Mouse (Mus musculus) heart, embryonic 11.5 days (tissue): ENCODE data around the gene Sh3bgr. TPM values are rescaled to one million over a fixed set of nuclear protein-coding genes. Genes with fewer than 3 reads are reported as not detected.

Source experiments
- ATAC-seq: fragments of 200-750 bp; cut with Nextera tagmentation; replicated peaks from 2 replicates; pipeline ENCODE4 v1.8.0; 2017; ENCODE audit warnings: moderate library complexity; ENCODE audit not compliant: insufficient number of reproducible peaks, low FRiP score, low TSS enrichment
- H3K27ac ChIP-seq: fragments of 300-500 bp; sonication (generic); 2 replicates; pipeline ENCODE4 v1.5.1; 2014; ENCODE audit warnings: mild to moderate bottlenecking, low read depth, low read length
- H3K27me3 ChIP-seq: fragments of 300-500 bp; sonication (generic); 2 replicates; pipeline ENCODE4 v1.6.1; 2014; ENCODE audit warnings: mild to moderate bottlenecking, low read length, mixed read lengths; ENCODE audit not compliant: control insufficient read depth, insufficient read depth
- H3K36me3 ChIP-seq: fragments of 300-500 bp; sonication (generic); 2 replicates; pipeline ENCODE4 v1.6.1; 2014; ENCODE audit warnings: mild to moderate bottlenecking, low read length, moderate library complexity, mixed read lengths; ENCODE audit not compliant: control insufficient read depth, insufficient read depth
- H3K4me1 ChIP-seq: fragments of 300-500 bp; sonication (generic); 2 replicates; pipeline ENCODE4 v1.6.1; 2014; ENCODE audit warnings: low read length; ENCODE audit not compliant: control insufficient read depth, insufficient read depth
- H3K4me2 ChIP-seq: fragments of 300-500 bp; sonication (generic); 2 replicates; pipeline ENCODE4 v1.6.1; 2014; ENCODE audit warnings: mild to moderate bottlenecking, moderate library complexity
- H3K4me3 ChIP-seq: fragments of 300-500 bp; sonication (generic); 2 replicates; pipeline ENCODE4 v1.5.1; 2014; ENCODE audit warnings: low read depth, low read length
- H3K9ac ChIP-seq: fragments of 300-500 bp; sonication (generic); 2 replicates; pipeline ENCODE4 v1.6.1; 2014; ENCODE audit warnings: mild to moderate bottlenecking, low read depth, low read length, moderate library complexity
- H3K9me3 ChIP-seq: fragments of 300-500 bp; sonication (generic); replicated peaks from 2 replicates; pipeline ENCODE4 v1.6.1; 2016; ENCODE audit warnings: low read length; ENCODE audit not compliant: control insufficient read depth
- WGBS: fragments of 180-500 bp; shearing (Covaris S2); extraction: QIAGEN DNeasy Blood & Tissue Kit; methylation state at CpG from one replicate; pipeline ENCODE4 v1.1.7; 2014; ENCODE audit not compliant: insufficient replicate concordance; 5-methylcytosine and 5-hydroxymethylcytosine counted together
- polyA plus RNA-seq: library from polyadenylated mRNA; unstranded; fragments of >200 nt; fragmentation: Nextera tagmentation; extraction: Ambion mirVana; gene quantifications from 2 replicates; pipeline ENCODE4 v1.2.1, GENCODE M21; 2014

The Sh3bgr gene
- polyA plus RNA-seq, 1 experiment from 2014 or later, result 664 TPM

- H3K27me3 ChIP-seq, result no peaks in the 10 kb centered on the region
- H3K9ac ChIP-seq, result peak overlapping the region; percentile 91
- H3K4me1 ChIP-seq, result peaks cover 7% of the 10 kb centered on the region; the same call in 1 of the 2 replicates
- ATAC-seq, result no peak
- H3K36me3 ChIP-seq, result no peaks in the 10 kb centered on the region
- H3K4me3 ChIP-seq, result peak overlapping the region; percentile 60
- no peaks in the 10 kb centered on the region for H3K9me3 ChIP-seq
- H3K27ac ChIP-seq, result peak overlapping the region; percentile 88
- WGBS, result 82% methylated on average over 20 of the region's 20 CpGs
- H3K4me2 ChIP-seq, result peak overlapping the region; percentile 96
Observed at GRCm38 (mm10) chr16:96159794-96160346, 40.4 kb upstream of the Sh3bgr start.

GRCm38 (mm10) chr16:96160927-96161326 is 39.3 kb upstream of the Sh3bgr start:
- Histone ChIP-seq H3K9ac (no peak overlapping the region), H3K9me3 (no peaks in the 10 kb centered on the region), H3K4me3 (no peak overlapping the region), H3K27me3 (no peaks in the 10 kb centered on the region), H3K36me3 (no peaks in the 10 kb centered on the region), H3K4me2 (no peak overlapping the region), H3K4me1 (peaks cover 7% of the 10 kb centered on the region; the same call in 1 of the 2 replicates), H3K27ac (no peak overlapping the region)
- no peak for ATAC-seq
- 81% methylated on average over 1 of the region's 1 CpGs for WGBS

- ATAC-seq, result no peak
- WGBS, result 84% methylated on average over 4 of the region's 4 CpGs
Observed at GRCm38 (mm10) chr16:96161336-96161735, 38.9 kb upstream of the Sh3bgr start.

GRCm38 (mm10) chr16:96165723-96166264 is 34.5 kb upstream of the Sh3bgr start:
- H3K9ac ChIP-seq, result no peak overlapping the region
- no peaks in the 10 kb centered on the region for H3K36me3 ChIP-seq
- 51% methylated on average over 4 of the region's 4 CpGs for WGBS
- H3K4me1 ChIP-seq, result no peaks in the 10 kb centered on the region
- H3K27me3 ChIP-seq, result no peaks in the 10 kb centered on the region
- no peak overlapping the region for H3K27ac ChIP-seq
- no peak overlapping the region for H3K4me2 ChIP-seq
- H3K4me3 ChIP-seq, result no peak overlapping the region
- no peaks in the 10 kb centered on the region for H3K9me3 ChIP-seq
- no peak for ATAC-seq

More at GRCm38 (mm10) chr16:96161336-96161735, 38.9 kb upstream of the Sh3bgr start:
- Histone ChIP-seq H3K9ac (no peak overlapping the region), H3K27ac (no peak overlapping the region), H3K9me3 (no peaks in the 10 kb centered on the region), H3K4me2 (no peak overlapping the region), H3K27me3 (no peaks in the 10 kb centered on the region), H3K4me3 (no peak overlapping the region), H3K36me3 (no peaks in the 10 kb centered on the region), H3K4me1 (peaks cover 7% of the 10 kb centered on the region; the same call in 1 of the 2 replicates)

GRCm38 (mm10) chr16:96168837-96169236 is 31.4 kb upstream of the Sh3bgr start:
- Histone ChIP-seq H3K9ac (no peak overlapping the region), H3K4me3 (no peak overlapping the region), H3K27me3 (no peaks in the 10 kb centered on the region), H3K36me3 (no peaks in the 10 kb centered on the region), H3K9me3 (no peaks in the 10 kb centered on the region), H3K4me2 (no peak overlapping the region), H3K4me1 (no peaks in the 10 kb centered on the region), H3K27ac (no peak overlapping the region)
- 79% methylated on average over 4 of the region's 4 CpGs for WGBS
- ATAC-seq, result no peak

- Histone ChIP-seq H3K4me3 (no peak overlapping the region), H3K9me3 (no peaks in the 10 kb centered on the region), H3K4me2 (no peak overlapping the region), H3K9ac (no peak overlapping the region), H3K27ac (no peak overlapping the region), H3K4me1 (peaks cover 7% of the 10 kb centered on the region; the same call in 1 of the 2 replicates), H3K36me3 (no peaks in the 10 kb centered on the region), H3K27me3 (no peaks in the 10 kb centered on the region)
- no peak for ATAC-seq
- 78% methylated on average over 8 of the region's 8 CpGs for WGBS
Observed at GRCm38 (mm10) chr16:96173648-96174047, 26.6 kb upstream of the Sh3bgr start.

GRCm38 (mm10) chr16:96175399-96175798 is 24.9 kb upstream of the Sh3bgr start:
- Histone ChIP-seq H3K27me3 (no peaks in the 10 kb centered on the region), H3K4me2 (no peak overlapping the region), H3K36me3 (no peaks in the 10 kb centered on the region), H3K9me3 (no peaks in the 10 kb centered on the region), H3K4me1 (peaks cover 7% of the 10 kb centered on the region; the same call in 1 of the 2 replicates), H3K4me3 (no peak overlapping the region), H3K27ac (no peak overlapping the region), H3K9ac (no peak overlapping the region)
- 34% methylated on average over 2 of the region's 2 CpGs for WGBS
- no peak for ATAC-seq

- Histone ChIP-seq H3K4me2 (no peak overlapping the region), H3K27me3 (no peaks in the 10 kb centered on the region), H3K27ac (no peak overlapping the region), H3K9me3 (no peaks in the 10 kb centered on the region), H3K4me1 (peaks cover 7% of the 10 kb centered on the region; the same call in 1 of the 2 replicates), H3K36me3 (no peaks in the 10 kb centered on the region), H3K9ac (no peak overlapping the region), H3K4me3 (no peak overlapping the region)
- no peak for ATAC-seq
Observed at GRCm38 (mm10) chr16:96179156-96179555, 21.1 kb upstream of the Sh3bgr start.

- Histone ChIP-seq H3K27me3 (no peaks in the 10 kb centered on the region), H3K9ac (no peak overlapping the region), H3K36me3 (no peaks in the 10 kb centered on the region), H3K4me2 (no peak overlapping the region), H3K4me1 (0 out of 2 replicates have a peak, but pooled peaks cover 3% of the 10 kb centered on the region), H3K9me3 (no peaks in the 10 kb centered on the region), H3K4me3 (no peak overlapping the region), H3K27ac (no peak overlapping the region)
- ATAC-seq, result no peak
- WGBS, result 73% methylated on average over 5 of the region's 5 CpGs
Observed at GRCm38 (mm10) chr16:96187619-96188018, 12.6 kb upstream of the Sh3bgr start.
